Mouse (Mus musculus) regulatory T cell (primary cell): ENCODE data around the gene Atm.

ENCODE experiments used
- in situ Hi-C: fragments of 300-600 bp; cut with MboI, MseI; formaldehyde crosslinking; loops from one replicate; pipeline ENCODE4 v1.15.1; 2025; ENCODE audit warnings: high pct_unique_total_duplicates

Atm gene

GRCm38 (mm10) chr9:53408953-53409361, 127.6 kb downstream of the Atm start:
- in situ Hi-C loops, result no loop called here

GRCm38 (mm10) chr9:53408548-53408947, 128.0 kb downstream of the Atm start:
- in situ Hi-C loops, result no loop called here

- in situ Hi-C loops, result no loop called here
These were observed 131.5 kb downstream of the Atm start for GRCm38 (mm10) chr9:53404753-53405722.

GRCm38 (mm10) chr9:53404050-53404752, 132.3 kb downstream of the Atm start:
- in situ Hi-C loops, result no loop called here

- in situ Hi-C loops, result no loop called here
These were observed 133.5 kb downstream of the Atm start for GRCm38 (mm10) chr9:53402991-53403390.

- in situ Hi-C loops, result no loop called here
These were observed 134.2 kb downstream of the Atm start, which contains the start of gene 4930550C14Rik for GRCm38 (mm10) chr9:53402291-53402711. 4930550C14Rik (plus strand) TSS chr9:53402325.

GRCm38 (mm10) chr9:53401146-53401545, 135.4 kb downstream of the Atm start:
- in situ Hi-C loops, result no loop called here

GRCm38 (mm10) chr9:53400696-53401095, 135.8 kb downstream of the Atm start:
- in situ Hi-C loops, result no loop called here

GRCm38 (mm10) chr9:53399537-53399936, 137.0 kb downstream of the Atm start:
- in situ Hi-C loops, result no loop called here

GRCm38 (mm10) chr9:53398388-53398700, 138.2 kb downstream of the Atm start:
- in situ Hi-C loops, result no loop called here

- in situ Hi-C loops, result no loop called here
These were observed 138.7 kb downstream of the Atm start for GRCm38 (mm10) chr9:53397685-53398387.

- in situ Hi-C loops, result loop anchor here (5.0 kb wide), 1 partner anchor 133 kb away; no protein-coding TSS in a partner anchor
These were observed 146.4 kb downstream of the Atm start for GRCm38 (mm10) chr9:53390136-53390535.
